Mouse (Mus musculus) liver, embryonic 15.5 days (tissue): ENCODE measurements around the gene Irf6. TPM values are rescaled to one million over a fixed set of nuclear protein-coding genes. Genes with fewer than 3 reads are reported as not detected.
A peak's percentile ranks its signal among the peaks of the same experiment; 100 is the strongest.

Source experiments
- ATAC-seq: fragments of 200-750 bp; cut with Nextera tagmentation; 2 replicates; pipeline ENCODE4 v1.8.0; 2017; ENCODE audit warnings: moderate number of reproducible peaks, mild to moderate bottlenecking, moderate library complexity; ENCODE audit not compliant: insufficient read depth
- H3K27ac ChIP-seq: fragments of 300-500 bp; sonication (generic); replicated peaks from 2 replicates; pipeline ENCODE4 v1.5.1; 2015; ENCODE audit warnings: mild to moderate bottlenecking, inconsistent platforms
- H3K27me3 ChIP-seq: fragments of 300-500 bp; sonication (generic); 2 replicates; pipeline ENCODE4 v1.6.1; 2015; ENCODE audit warnings: mild to moderate bottlenecking, inconsistent platforms
- H3K36me3 ChIP-seq: fragments of 300-500 bp; sonication (generic); replicated peaks from 2 replicates; pipeline ENCODE4 v1.6.1; 2015; ENCODE audit warnings: moderate library complexity, mild to moderate bottlenecking, inconsistent platforms
- H3K4me1 ChIP-seq: fragments of 300-500 bp; sonication (generic); replicated peaks from 2 replicates; pipeline ENCODE4 v1.6.1; 2015; ENCODE audit warnings: inconsistent platforms
- H3K4me2 ChIP-seq: fragments of 300-500 bp; sonication (generic); 2 replicates; pipeline ENCODE4 v1.6.1; 2015; ENCODE audit warnings: moderate library complexity, mild to moderate bottlenecking, inconsistent platforms
- H3K4me3 ChIP-seq: fragments of 300-500 bp; sonication (generic); replicated peaks from 2 replicates; pipeline ENCODE4 v1.5.1; 2015; ENCODE audit warnings: mild to moderate bottlenecking, inconsistent platforms
- H3K9ac ChIP-seq: fragments of 300-500 bp; sonication (generic); 2 replicates; pipeline ENCODE4 v1.6.1; 2015; ENCODE audit warnings: moderate library complexity, mild to moderate bottlenecking, inconsistent platforms
- H3K9me3 ChIP-seq: fragments of 300-500 bp; sonication (generic); replicated peaks from 2 replicates; pipeline ENCODE4 v1.6.1; 2016; ENCODE audit warnings: inconsistent platforms
- WGBS: fragments of 180-500 bp; shearing (Covaris S2); methylation state at CpG from one replicate; pipeline ENCODE4 v1.1.7; 2015; ENCODE audit warnings: mixed read lengths; ENCODE audit not compliant: insufficient replicate concordance; 5-methylcytosine and 5-hydroxymethylcytosine counted together
- polyA plus RNA-seq: library from polyadenylated mRNA; unstranded; fragments of >200 nt; fragmentation: Nextera tagmentation; extraction: Ambion mirVana; gene quantifications from 2 replicates; pipeline ENCODE4 v1.2.1, GENCODE M21; 2015

The Irf6 gene
- polyA plus RNA-seq = 2.4 and 2.6 TPM in 2 replicates

DNA sequence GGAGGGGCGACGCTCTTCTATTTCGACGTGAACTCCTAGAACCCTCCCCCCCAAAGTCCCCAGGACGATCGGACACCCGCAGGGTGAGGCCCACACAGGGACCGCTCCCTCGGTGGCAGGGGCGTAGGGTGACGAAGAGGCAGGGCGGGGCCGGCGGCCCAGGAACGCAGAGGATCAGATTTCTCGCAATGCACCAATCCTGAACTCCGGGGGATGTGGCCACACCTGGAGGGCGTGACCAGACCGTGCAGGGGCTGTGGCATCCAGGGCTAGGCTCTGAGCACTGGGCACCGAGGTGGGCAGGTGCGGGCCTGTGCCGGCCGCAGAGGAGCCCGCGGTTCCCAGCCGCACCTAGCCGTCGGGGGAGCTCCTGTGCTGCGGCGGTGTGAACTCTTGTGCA, at the start of gene Irf6:
Irf6 (plus strand) TSS at position 240 of the 400 bp plus-strand sequence.
- Histone ChIP-seq H3K36me3 (no peaks in the 10 kb centered on the region), H3K9me3 (no peaks in the 10 kb centered on the region), H3K27me3 (peaks cover 55% of the 10 kb centered on the region), H3K4me2 (peak within 1 kb of the TSS; percentile 60), H3K9ac (peak within 1 kb of the TSS; percentile 21; the same call in 1 of the 2 replicates), H3K4me1 (peaks cover 28% of the 10 kb centered on the region), H3K4me3 (peak within 1 kb of the TSS; percentile 51), H3K27ac (no peak within 1 kb of the TSS)
- WGBS = 3% methylated on average over 30 of the region's 30 CpGs
- peak; percentile 85 for ATAC-seq

DNA sequence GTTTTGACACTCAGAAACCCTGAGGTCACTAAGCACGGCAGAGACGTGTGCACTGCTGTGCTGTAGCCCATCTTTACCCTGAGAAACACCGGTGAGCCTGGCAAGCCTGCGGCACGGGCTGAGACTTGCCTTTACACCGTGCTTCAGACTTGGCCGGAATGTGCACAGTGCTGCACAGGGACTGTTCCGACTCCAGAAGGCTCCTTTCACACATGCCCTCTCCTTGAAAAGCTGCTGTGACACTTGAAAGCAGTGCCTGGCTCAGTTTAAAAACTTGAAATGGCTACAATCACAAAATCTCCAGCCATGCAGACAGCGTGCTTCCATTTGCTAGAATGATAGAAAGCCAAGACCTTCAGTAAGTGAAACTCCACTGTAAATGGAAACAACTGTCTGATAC, 40.8 kb upstream of the Irf6 start:
- 86% methylated on average over 9 of the region's 9 CpGs for WGBS
- Histone ChIP-seq H3K4me3 (no peak overlapping the region), H3K9ac (no peak overlapping the region), H3K36me3 (peaks cover 94% of the 10 kb centered on the region), H3K4me2 (no peak overlapping the region), H3K27me3 (no peaks in the 10 kb centered on the region), H3K4me1 (no peaks in the 10 kb centered on the region), H3K9me3 (no peaks in the 10 kb centered on the region), H3K27ac (no peak overlapping the region)
- no peak for ATAC-seq

DNA sequence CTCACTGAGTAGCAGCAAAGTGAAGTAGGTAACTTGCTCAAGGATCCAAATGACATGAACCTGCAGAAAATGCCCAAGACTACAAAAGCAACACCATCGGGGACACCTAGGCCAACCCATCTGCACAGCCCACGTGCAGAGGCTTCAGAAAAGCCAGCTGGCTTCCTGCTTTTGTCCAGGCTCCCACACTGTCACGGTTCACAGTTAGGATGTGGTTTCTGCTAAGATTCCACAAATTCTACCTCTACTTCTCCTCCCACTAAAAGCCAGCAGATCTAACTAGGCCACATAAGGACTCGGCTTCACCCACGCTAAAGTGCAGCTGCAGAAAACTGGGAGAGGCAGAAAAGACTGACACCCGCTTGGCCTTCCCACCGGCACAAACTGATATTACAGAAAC, 30.1 kb upstream of the Irf6 start:
- Histone ChIP-seq H3K9ac (no peak overlapping the region), H3K4me3 (no peak overlapping the region), H3K9me3 (no peaks in the 10 kb centered on the region), H3K4me2 (no peak overlapping the region), H3K36me3 (peaks cover 85% of the 10 kb centered on the region), H3K27me3 (no peaks in the 10 kb centered on the region), H3K27ac (no peak overlapping the region), H3K4me1 (no peaks in the 10 kb centered on the region)
- no peak for ATAC-seq
- WGBS = 74% methylated on average over 7 of the region's 7 CpGs

DNA sequence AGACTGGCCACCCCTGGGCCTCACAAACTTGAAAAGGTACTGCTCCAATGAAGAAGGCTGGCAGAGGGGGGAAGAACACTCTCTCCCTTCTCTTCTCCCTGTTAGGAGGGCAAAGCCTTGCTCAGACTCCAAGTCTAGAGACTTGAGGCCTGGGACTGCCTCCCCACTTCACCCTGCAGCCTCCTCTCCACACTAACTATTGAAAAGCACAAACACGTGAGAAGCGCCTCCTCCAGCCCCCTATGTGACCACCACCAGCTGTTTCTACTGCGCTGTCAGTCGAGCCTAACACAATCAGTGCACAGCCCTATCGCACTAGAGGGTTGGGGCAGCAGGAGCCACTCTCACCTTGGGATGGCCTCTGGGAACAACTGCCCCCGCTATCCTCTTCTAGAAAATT, 29.6 kb upstream of the Irf6 start:
- Histone ChIP-seq H3K4me1 (peaks cover 3% of the 10 kb centered on the region), H3K27ac (no peak overlapping the region), H3K27me3 (no peaks in the 10 kb centered on the region), H3K9ac (no peak overlapping the region), H3K9me3 (no peaks in the 10 kb centered on the region), H3K4me2 (no peak overlapping the region), H3K36me3 (peaks cover 84% of the 10 kb centered on the region), H3K4me3 (no peak overlapping the region)
- WGBS = 89% methylated on average over 6 of the region's 6 CpGs
- ATAC-seq = no peak

DNA sequence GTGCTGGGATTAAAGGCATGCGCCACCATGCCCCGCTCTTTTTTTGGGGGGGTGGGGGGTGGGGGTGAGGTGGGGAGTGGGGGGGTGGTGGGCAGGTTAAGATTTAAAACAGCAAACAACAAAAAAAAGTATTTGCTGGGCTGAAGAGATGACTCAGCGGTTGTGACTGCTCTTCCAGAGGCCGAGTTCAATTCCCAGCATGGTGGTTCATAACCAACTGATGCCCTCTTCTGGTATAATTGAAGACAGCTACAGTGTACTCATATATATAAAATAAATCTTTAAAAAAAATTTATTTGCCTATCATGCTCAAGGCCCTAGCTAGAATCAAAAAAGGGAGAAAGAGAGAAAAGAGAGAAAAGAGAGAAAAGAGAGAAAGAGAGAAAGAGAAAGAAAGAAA, 27.1 kb upstream of the Irf6 start:
- Histone ChIP-seq H3K27me3 (no peaks in the 10 kb centered on the region), H3K9ac (no peak overlapping the region), H3K4me1 (peaks cover 22% of the 10 kb centered on the region), H3K36me3 (peaks cover 60% of the 10 kb centered on the region), H3K9me3 (no peaks in the 10 kb centered on the region), H3K4me3 (no peak overlapping the region), H3K27ac (no peak overlapping the region), H3K4me2 (no peak overlapping the region)
- ATAC-seq = no peak
- WGBS = 69% methylated on average over 4 of the region's 4 CpGs

DNA sequence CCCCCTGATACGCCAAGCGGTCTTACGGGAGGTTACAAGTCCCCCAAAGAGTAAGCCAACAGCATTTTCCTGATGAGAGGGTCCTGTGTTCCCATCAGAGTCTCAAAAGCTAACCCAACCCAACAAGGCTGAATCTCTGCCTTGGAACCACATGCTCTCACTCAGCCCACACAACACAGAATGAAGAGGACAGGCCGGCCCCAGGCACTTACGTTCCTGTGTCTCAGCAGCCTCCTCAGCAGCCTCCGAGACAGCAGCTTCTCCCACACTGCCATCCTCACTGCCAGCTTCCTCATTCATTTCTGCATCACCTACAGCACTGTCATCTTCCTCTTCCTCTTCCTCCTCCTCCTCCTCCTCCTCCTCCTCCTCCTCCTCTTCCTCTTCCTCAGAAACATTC, 24.9 kb upstream of the Irf6 start:
- Histone ChIP-seq H3K27me3 (no peaks in the 10 kb centered on the region), H3K4me2 (no peak overlapping the region), H3K4me1 (peaks cover 28% of the 10 kb centered on the region), H3K4me3 (no peak overlapping the region), H3K36me3 (peaks cover 38% of the 10 kb centered on the region), H3K27ac (no peak overlapping the region), H3K9me3 (no peaks in the 10 kb centered on the region), H3K9ac (no peak overlapping the region)
- WGBS = 82% methylated on average over 6 of the region's 6 CpGs
- ATAC-seq = no peak

DNA sequence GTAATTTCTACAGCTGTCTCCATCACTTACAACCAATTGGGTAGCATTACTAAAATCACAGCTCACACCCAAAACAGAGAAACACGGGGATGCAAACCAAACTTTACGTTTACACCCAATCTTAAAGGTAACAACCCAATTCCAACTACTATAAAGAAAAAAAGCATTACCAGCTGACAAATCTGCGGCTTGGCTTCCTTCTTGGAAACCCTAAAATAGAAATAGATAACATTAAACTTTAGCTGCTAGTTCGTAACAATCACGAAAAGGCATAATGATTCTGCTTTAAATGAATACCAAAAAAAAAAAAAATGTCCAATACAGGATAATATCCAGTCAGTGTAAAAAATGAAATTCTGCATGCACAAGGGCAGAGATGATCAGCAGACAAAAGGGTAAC, 23.6 kb upstream of the Irf6 start:
- Histone ChIP-seq H3K27me3 (no peaks in the 10 kb centered on the region), H3K4me1 (peaks cover 28% of the 10 kb centered on the region), H3K9me3 (no peaks in the 10 kb centered on the region), H3K36me3 (peaks cover 27% of the 10 kb centered on the region), H3K27ac (0 out of 2 replicates have a peak overlapping the region, but pooled peaks have one; percentile 38), H3K4me3 (peak overlapping the region; percentile 95), H3K9ac (peak overlapping the region; percentile 81), H3K4me2 (peak overlapping the region; percentile 95)
- no peak for ATAC-seq
- WGBS = 14% methylated on average over 5 of the region's 5 CpGs

DNA sequence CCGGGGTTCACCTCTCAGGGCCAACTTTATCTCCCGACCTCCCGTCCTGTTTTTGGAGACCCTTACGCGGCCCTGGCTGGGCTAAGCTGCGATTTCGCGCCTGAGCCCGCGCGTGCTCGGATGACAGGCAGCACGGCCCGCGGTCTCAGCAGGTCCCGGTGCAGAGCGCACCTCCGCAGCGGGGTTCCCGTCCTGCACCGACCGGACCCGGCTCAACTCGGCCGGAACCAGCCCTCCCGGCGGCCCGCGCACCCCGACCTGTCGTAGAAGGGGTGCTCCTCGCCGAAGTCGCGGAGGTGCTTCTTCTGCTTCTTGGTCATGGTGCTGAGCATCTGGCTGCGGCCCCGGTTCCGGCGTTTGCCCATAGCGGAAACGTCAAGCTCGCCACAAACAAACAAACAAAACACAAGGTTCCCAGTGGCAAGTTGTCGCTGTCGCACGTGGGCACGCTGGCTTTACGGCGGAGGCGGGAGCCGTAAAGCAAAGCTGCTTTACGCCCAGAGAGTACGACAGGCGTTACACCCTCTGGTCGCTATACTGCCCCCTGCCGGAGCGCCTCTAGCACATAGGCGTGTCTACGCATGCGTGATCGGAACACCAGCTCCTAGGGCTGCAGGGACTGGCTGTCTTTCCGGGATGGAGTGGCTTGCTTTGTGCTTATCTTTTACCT, 23.0 kb upstream of the Irf6 start, which contains the start of gene Diexf:
Diexf (minus strand) TSS at position 487 of the 670 bp plus-strand sequence.
- Histone ChIP-seq H3K27ac (0 out of 2 replicates have a peak within 1 kb of the TSS, but pooled peaks have one; percentile 38), H3K9ac (peak within 1 kb of the TSS; percentile 81), H3K9me3 (no peaks in the 10 kb centered on the region), H3K27me3 (no peaks in the 10 kb centered on the region), H3K36me3 (peaks cover 22% of the 10 kb centered on the region), H3K4me1 (peaks cover 28% of the 10 kb centered on the region), H3K4me2 (peak within 1 kb of the TSS; percentile 95), H3K4me3 (peak within 1 kb of the TSS; percentile 95)
- peak; percentile 92 for ATAC-seq
- WGBS = under 1% methylated on average over 61 of the region's 61 CpGs

DNA sequence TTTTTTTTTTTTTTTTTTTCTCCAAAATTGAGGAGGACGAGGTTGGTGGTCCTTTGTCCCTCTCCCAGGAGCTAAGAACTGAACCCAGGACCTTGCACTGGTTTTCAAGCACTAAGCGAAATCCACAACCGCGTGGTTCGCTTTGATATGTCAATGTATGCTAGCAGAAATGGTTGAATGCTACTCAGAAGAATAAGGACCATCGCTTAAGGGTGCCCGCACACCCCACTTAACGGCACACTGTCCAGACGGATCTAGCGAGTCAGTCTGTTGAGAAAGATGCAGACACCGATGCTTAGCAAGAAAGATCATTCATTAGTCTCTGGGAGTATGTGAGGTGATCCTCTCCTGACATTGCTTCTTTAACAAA, 22.5 kb upstream of the Irf6 start:
- peak overlapping the region; percentile 95 for H3K4me2 ChIP-seq
- WGBS = 31% methylated on average over 11 of the region's 11 CpGs
- 0 out of 2 replicates have a peak overlapping the region, but pooled peaks have one; percentile 15 for H3K27ac ChIP-seq
- no peaks in the 10 kb centered on the region for H3K9me3 ChIP-seq
- H3K9ac ChIP-seq = peak overlapping the region; percentile 23; the same call in 1 of the 2 replicates
- peaks cover 20% of the 10 kb centered on the region for H3K36me3 ChIP-seq
- H3K27me3 ChIP-seq = no peaks in the 10 kb centered on the region
- peak; percentile 23 for ATAC-seq
- peaks cover 28% of the 10 kb centered on the region for H3K4me1 ChIP-seq
- peak overlapping the region; percentile 95 for H3K4me3 ChIP-seq

DNA sequence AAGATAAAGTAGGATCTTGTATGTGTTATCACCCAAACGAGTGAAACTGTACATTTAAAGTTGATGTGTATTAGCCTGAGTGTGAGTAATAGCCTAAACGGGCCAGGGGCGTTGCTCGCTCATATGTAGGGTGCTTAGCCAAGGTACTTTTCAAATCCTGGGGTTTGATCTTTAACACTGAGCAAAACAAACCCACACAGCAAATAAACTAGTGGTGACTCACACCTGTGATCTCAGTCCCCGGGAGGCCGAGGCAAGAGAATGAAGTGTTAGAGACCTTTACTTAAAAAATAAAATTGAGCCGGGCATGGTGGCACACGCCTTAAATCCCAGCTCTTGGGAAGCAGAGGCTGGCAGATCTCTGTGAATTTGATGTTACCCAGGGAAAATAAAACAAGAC, 22.1 kb upstream of the Irf6 start:
- no peak for ATAC-seq
- Histone ChIP-seq H3K4me3 (peak overlapping the region; percentile 95; the same call in 1 of the 2 replicates), H3K27ac (no peak overlapping the region), H3K36me3 (peaks cover 20% of the 10 kb centered on the region), H3K27me3 (no peaks in the 10 kb centered on the region), H3K4me1 (peaks cover 28% of the 10 kb centered on the region), H3K9ac (no peak overlapping the region), H3K9me3 (no peaks in the 10 kb centered on the region), H3K4me2 (peak overlapping the region; percentile 95)
- WGBS = 72% methylated on average over 8 of the region's 8 CpGs

DNA sequence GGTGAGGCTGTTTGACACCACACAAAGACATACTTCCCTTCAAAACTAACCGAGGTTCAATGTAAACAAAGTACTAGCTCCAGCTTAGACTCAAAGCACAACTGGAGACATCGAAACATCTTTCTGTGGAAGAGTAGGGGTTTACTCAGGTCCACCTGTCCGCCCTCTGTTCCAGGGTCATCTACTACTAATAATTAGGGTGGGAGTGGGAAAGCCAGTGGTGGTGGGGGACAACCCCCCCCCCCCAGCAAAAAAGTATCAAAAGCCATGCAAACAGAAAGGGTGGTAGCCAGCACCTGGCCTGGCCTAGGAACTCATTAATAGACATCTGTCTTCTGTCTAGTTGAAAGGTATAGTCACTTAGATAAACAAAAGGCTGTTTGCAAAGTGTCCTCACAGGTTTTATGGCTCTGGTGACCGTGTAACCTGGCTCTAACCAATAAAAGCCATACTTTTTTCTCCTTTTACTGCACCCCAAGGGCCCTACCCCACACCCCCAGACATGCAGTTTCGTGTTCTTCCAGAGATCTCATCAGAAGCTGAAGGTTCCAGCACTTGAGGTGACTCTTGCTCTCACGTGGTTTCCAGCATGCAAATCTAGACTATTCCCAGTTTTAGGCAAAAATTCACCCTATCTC, 21.5 kb upstream of the Irf6 start:
- Histone ChIP-seq H3K4me2 (no peak overlapping the region), H3K27me3 (no peaks in the 10 kb centered on the region), H3K4me3 (no peak overlapping the region), H3K9ac (no peak overlapping the region), H3K9me3 (no peaks in the 10 kb centered on the region), H3K4me1 (peaks cover 28% of the 10 kb centered on the region), H3K36me3 (peaks cover 18% of the 10 kb centered on the region), H3K27ac (no peak overlapping the region)
- no peak for ATAC-seq
- 55% methylated on average over 6 of the region's 6 CpGs for WGBS
